Mouse (Mus musculus) kidney, embryonic 16.5 days (tissue): Measurements from ENCODE around the gene Mpg. TPM values are rescaled to one million over a fixed set of nuclear protein-coding genes. Genes with fewer than 3 reads are reported as not detected.
A peak's percentile ranks its signal among the peaks of the same experiment; 100 is the strongest.

Source experiments
- ATAC-seq: fragments of 200-750 bp; cut with Nextera tagmentation; 2 replicates; pipeline ENCODE4 v1.8.0; 2017; ENCODE audit warnings: moderate TSS enrichment; ENCODE audit not compliant: low FRiP score, low TSS enrichment
- H3K27ac ChIP-seq: fragments of 300-500 bp; sonication (generic); 2 replicates; pipeline ENCODE4 v1.5.1; 2014; ENCODE audit warnings: low read length
- H3K27me3 ChIP-seq: fragments of 300-500 bp; sonication (generic); 2 replicates; pipeline ENCODE4 v1.6.1; 2014; ENCODE audit warnings: low read length, control low read depth, mixed read lengths; ENCODE audit not compliant: insufficient read depth
- H3K36me3 ChIP-seq: fragments of 300-500 bp; sonication (generic); 2 replicates; pipeline ENCODE4 v1.6.1; 2014; ENCODE audit warnings: low read length, control low read depth, mixed read lengths; ENCODE audit not compliant: insufficient read depth
- H3K4me1 ChIP-seq: fragments of 300-500 bp; sonication (generic); 2 replicates; pipeline ENCODE4 v1.6.1; 2014; ENCODE audit warnings: low read length, control low read depth, mixed read lengths; ENCODE audit not compliant: insufficient read depth
- H3K4me2 ChIP-seq: fragments of 300-500 bp; sonication (generic); replicated peaks from 2 replicates; pipeline ENCODE4 v1.6.1; 2014; ENCODE audit warnings: low read depth, low read length
- H3K4me3 ChIP-seq: fragments of 300-500 bp; sonication (generic); 2 replicates; pipeline ENCODE4 v1.5.1; 2014; ENCODE audit warnings: mild to moderate bottlenecking, low read length
- H3K9ac ChIP-seq: fragments of 300-500 bp; sonication (generic); replicated peaks from 2 replicates; pipeline ENCODE4 v1.6.1; 2014; ENCODE audit warnings: low read length
- H3K9me3 ChIP-seq: fragments of 300-500 bp; sonication (generic); 2 replicates; pipeline ENCODE4 v1.6.1; 2016; ENCODE audit warnings: low read length, control low read depth
- WGBS: fragments of 180-500 bp; shearing (Covaris S2); extraction: QIAGEN DNeasy Blood & Tissue Kit; methylation state at CpG from one replicate; pipeline ENCODE4 v1.1.7; 2014; 5-methylcytosine and 5-hydroxymethylcytosine counted together
- polyA plus RNA-seq: library from polyadenylated mRNA; unstranded; fragments of >200 nt; fragmentation: Nextera tagmentation; extraction: Ambion mirVana; gene quantifications from 2 replicates; pipeline ENCODE4 v1.2.1, GENCODE M21; 2015

Mpg gene
- polyA plus RNA-seq, 1 experiment from 2014 or later, result 42.4 TPM

- WGBS, result 32% methylated on average over 10 of the region's 10 CpGs
- H3K4me3 ChIP-seq, result peak overlapping the region; percentile 80
- H3K36me3 ChIP-seq, result peaks cover 5% of the 10 kb centered on the region
- H3K27me3 ChIP-seq, result no peaks in the 10 kb centered on the region
- H3K9ac ChIP-seq, result peak overlapping the region; percentile 92
- H3K27ac ChIP-seq, result peak overlapping the region; percentile 87
- no peaks in the 10 kb centered on the region for H3K9me3 ChIP-seq
- H3K4me1 ChIP-seq, result peaks cover 49% of the 10 kb centered on the region
- H3K4me2 ChIP-seq, result peak overlapping the region; percentile 69
- peak; percentile 4; the same call in 1 of the 2 replicates for ATAC-seq
Observed at GRCm38 (mm10) chr11:32220607-32221224, 5.6 kb upstream of the Mpg start.

GRCm38 (mm10) chr11:32221225-32221950 is 4.9 kb upstream of the Mpg start:
- WGBS, result under 1% methylated on average over 46 of the region's 46 CpGs
- Histone ChIP-seq H3K36me3 (peaks cover 5% of the 10 kb centered on the region; the same call in 1 of the 2 replicates), H3K4me1 (peaks cover 54% of the 10 kb centered on the region), H3K27me3 (no peaks in the 10 kb centered on the region), H3K27ac (peak overlapping the region; percentile 87), H3K9ac (peak overlapping the region; percentile 92), H3K9me3 (no peaks in the 10 kb centered on the region), H3K4me2 (peak overlapping the region; percentile 69), H3K4me3 (peak overlapping the region; percentile 80)
- peak; percentile 73 for ATAC-seq

- peak; percentile 64 for ATAC-seq
- peaks cover 57% of the 10 kb centered on the region for H3K4me1 ChIP-seq
- 0% methylated on average over 56 of the region's 72 CpGs for WGBS
Observed at GRCm38 (mm10) chr11:32221951-32222409, 4.3 kb upstream of the Mpg start, which contains the start of gene Rhbdf1. Gene Rhbdf1, minus strand, starts transcription at chr11:32222300.

GRCm38 (mm10) chr11:32222570-32223194 is 3.6 kb upstream of the Mpg start:
- 5% methylated on average over 21 of the region's 21 CpGs for WGBS

More at GRCm38 (mm10) chr11:32221951-32222409, 4.3 kb upstream of the Mpg start, which contains the start of gene Rhbdf1:
- Histone ChIP-seq H3K4me2 (peak within 1 kb of the TSS; percentile 69), H3K36me3 (peaks cover 5% of the 10 kb centered on the region; the same call in 1 of the 2 replicates), H3K4me3 (peak within 1 kb of the TSS; percentile 80), H3K9me3 (no peaks in the 10 kb centered on the region), H3K9ac (peak within 1 kb of the TSS; percentile 92), H3K27me3 (no peaks in the 10 kb centered on the region), H3K27ac (peak within 1 kb of the TSS; percentile 87)

GRCm38 (mm10) chr11:32223297-32223967 is 2.9 kb upstream of the Mpg start:
- Histone ChIP-seq H3K4me3 (no peak overlapping the region), H3K4me2 (no peak overlapping the region), H3K9ac (no peak overlapping the region), H3K27ac (no peak overlapping the region; the same call in 1 of the 2 replicates), H3K4me1 (peaks cover 65% of the 10 kb centered on the region), H3K27me3 (no peaks in the 10 kb centered on the region), H3K36me3 (peaks cover 8% of the 10 kb centered on the region; the same call in 1 of the 2 replicates), H3K9me3 (no peaks in the 10 kb centered on the region)
- WGBS, result 74% methylated on average over 4 of the region's 4 CpGs
- no peak for ATAC-seq

More at GRCm38 (mm10) chr11:32222570-32223194, 3.6 kb upstream of the Mpg start:
- H3K36me3 ChIP-seq, result peaks cover 5% of the 10 kb centered on the region; the same call in 1 of the 2 replicates
- peak overlapping the region; percentile 92 for H3K9ac ChIP-seq
- H3K4me1 ChIP-seq, result peaks cover 61% of the 10 kb centered on the region
- no peak for ATAC-seq
- peak overlapping the region; percentile 87 for H3K27ac ChIP-seq
- peak overlapping the region; percentile 80 for H3K4me3 ChIP-seq
- H3K4me2 ChIP-seq, result peak overlapping the region; percentile 69
- H3K9me3 ChIP-seq, result no peaks in the 10 kb centered on the region
- no peaks in the 10 kb centered on the region for H3K27me3 ChIP-seq

- no peak for ATAC-seq
- Histone ChIP-seq H3K9me3 (no peaks in the 10 kb centered on the region), H3K4me1 (peaks cover 61% of the 10 kb centered on the region), H3K36me3 (peaks cover 8% of the 10 kb centered on the region; the same call in 1 of the 2 replicates), H3K4me3 (no peak overlapping the region), H3K27me3 (no peaks in the 10 kb centered on the region), H3K27ac (peak overlapping the region; percentile 89), H3K4me2 (peak overlapping the region; percentile 14), H3K9ac (no peak overlapping the region)
- WGBS, result 19% methylated on average over 4 of the region's 4 CpGs
Observed at GRCm38 (mm10) chr11:32224468-32225139, 1.7 kb upstream of the Mpg start.

- Histone ChIP-seq H3K4me2 (peak overlapping the region; percentile 14), H3K9me3 (no peaks in the 10 kb centered on the region), H3K27me3 (no peaks in the 10 kb centered on the region), H3K27ac (peak overlapping the region; percentile 89), H3K4me1 (peaks cover 54% of the 10 kb centered on the region), H3K9ac (peak overlapping the region; percentile 22; the same call in 1 of the 2 replicates), H3K36me3 (peaks cover 13% of the 10 kb centered on the region; the same call in 1 of the 2 replicates), H3K4me3 (no peak overlapping the region)
- 54% methylated on average over 7 of the region's 7 CpGs for WGBS
- ATAC-seq, result no peak
Observed at GRCm38 (mm10) chr11:32225222-32226104, 842 bp upstream of the Mpg start.

- Histone ChIP-seq H3K9ac (peak overlapping the region; percentile 90), H3K4me3 (peak overlapping the region; percentile 71), H3K36me3 (peaks cover 21% of the 10 kb centered on the region; the same call in 1 of the 2 replicates), H3K4me2 (peak overlapping the region; percentile 72), H3K4me1 (peaks cover 46% of the 10 kb centered on the region), H3K9me3 (no peaks in the 10 kb centered on the region), H3K27me3 (no peaks in the 10 kb centered on the region), H3K27ac (peak overlapping the region; percentile 89)
- WGBS, result 50% methylated on average over 1 of the region's 1 CpGs
- ATAC-seq, result no peak
Observed at GRCm38 (mm10) chr11:32227041-32227440, 736 bp downstream of the Mpg start.
